In genomic region chr19:35015058-35015457, GRCm38 (mm10) we compare ENCODE assay signal across 25 mouse cellular contexts.
DNase-seq lines count a peak whose midpoint lies in the region; ATAC-seq and TF ChIP-seq lines count a peak whose summit lies in the region.
"Had no signal": no experiment of that assay in that cellular context is flagged by ENCODE, and none has a peak within 500 bp of the region (broad histone marks: within the 10 kb centered on the region; RNA-seq: fewer than 3 reads in every experiment).

No protein-coding gene starts in this region.

- DNase-seq in hindbrain, embryonic 10.5 days (ENCODE audit: low spot score), result no peak
- peak; percentile 17 for DNase-seq in midbrain, postnatal 0 days (ENCODE audit: low spot score)
- peak; percentile 34 for DNase-seq in retina, embryonic 14.5 days (ENCODE audit: low spot score)
- no peak for DNase-seq in adrenal gland, postnatal 36 days
- DNase-seq: adrenal gland, postnatal 10 days; cerebellum, adult 11-12 months; cerebellum, adult 8-10 months; cerebellum, postnatal 10 days; cerebellum, postnatal 36 days; embryo, embryonic 11 days; gastrocnemius, postnatal 25 days; heart, adult 18-20 months; heart, postnatal 14 days; heart, postnatal 4 days had no signal

- WGBS in hindbrain, embryonic 13.5 days, result 55% methylated on average over 3 of the region's 3 CpGs
- 80% methylated on average over 3 of the region's 3 CpGs for WGBS in hindbrain, embryonic 10.5 days
- WGBS in midbrain, postnatal 0 days, result 54% methylated on average over 3 of the region's 3 CpGs
- 55% methylated on average over 3 of the region's 3 CpGs for WGBS in midbrain, embryonic 16.5 days

- H3K9ac ChIP-seq in hindbrain, embryonic 13.5 days, result no peak overlapping the region
- H3K9ac ChIP-seq in midbrain, postnatal 0 days (replicated peaks; ENCODE audit: low read length, poor library complexity, severe bottlenecking), result no peak overlapping the region
- H3K9ac ChIP-seq in midbrain, embryonic 16.5 days (ENCODE audit: low read depth, low read length), result no peak overlapping the region
- H3K9ac ChIP-seq: embryonic facial prominence, embryonic 13.5 days; forebrain, embryonic 12.5 days; forebrain, embryonic 15.5 days; heart, embryonic 12.5 days; heart, embryonic 15.5 days; hindbrain, embryonic 15.5 days had no signal

- peak; percentile 54; the same call in 1 of the 2 replicates for ATAC-seq in hindbrain, embryonic 13.5 days (ENCODE audit: low FRiP score)
- no peak for ATAC-seq in midbrain, postnatal 0 days (ENCODE audit: low FRiP score)
- no peak for ATAC-seq in midbrain, embryonic 16.5 days
- ATAC-seq: forebrain, embryonic 15.5 days; Patski had no signal

- no peaks in the 10 kb centered on the region for H3K9me3 ChIP-seq in hindbrain, embryonic 13.5 days
- no peaks in the 10 kb centered on the region for H3K9me3 ChIP-seq in hindbrain, embryonic 10.5 days
- H3K9me3 ChIP-seq in midbrain, postnatal 0 days (ENCODE audit: low read length), result no peaks in the 10 kb centered on the region
- no peaks in the 10 kb centered on the region for H3K9me3 ChIP-seq in midbrain, embryonic 16.5 days (replicated peaks; ENCODE audit: control insufficient read depth, low read length, poor library complexity, severe bottlenecking)
- H3K9me3 ChIP-seq: embryonic facial prominence, embryonic 10.5 days; embryonic facial prominence, embryonic 13.5 days; forebrain, embryonic 12.5 days; forebrain, embryonic 15.5 days; heart, embryonic 12.5 days; heart, embryonic 15.5 days; hindbrain, embryonic 15.5 days had no signal

- 0 out of 2 replicates have a peak, but pooled peaks cover 5% of the 10 kb centered on the region for H3K4me1 ChIP-seq in hindbrain, embryonic 13.5 days (replicated peaks)
- H3K4me1 ChIP-seq in hindbrain, embryonic 10.5 days (replicated peaks), result no peaks in the 10 kb centered on the region
- H3K4me1 ChIP-seq in midbrain, postnatal 0 days (ENCODE audit: insufficient read depth, low read length), result no peaks in the 10 kb centered on the region
- no peaks in the 10 kb centered on the region for H3K4me1 ChIP-seq in midbrain, embryonic 16.5 days (ENCODE audit: control insufficient read depth, insufficient read depth, low read length)
- H3K4me1 ChIP-seq: embryonic facial prominence, embryonic 10.5 days; embryonic facial prominence, embryonic 13.5 days; forebrain, embryonic 12.5 days; forebrain, embryonic 15.5 days; heart, embryonic 12.5 days; heart, embryonic 15.5 days; hindbrain, embryonic 15.5 days had no signal

- no peak overlapping the region for H3K4me3 ChIP-seq in hindbrain, embryonic 13.5 days
- no peak overlapping the region for H3K4me3 ChIP-seq in hindbrain, embryonic 10.5 days
- no peak overlapping the region for H3K4me3 ChIP-seq in midbrain, postnatal 0 days (ENCODE audit: low read depth, low read length)
- no peak overlapping the region for H3K4me3 ChIP-seq in midbrain, embryonic 16.5 days (ENCODE audit: low read depth, low read length)
- H3K4me3 ChIP-seq: embryonic facial prominence, embryonic 10.5 days; embryonic facial prominence, embryonic 13.5 days; erythroblast, embryonic 14.5 days; forebrain, embryonic 12.5 days; forebrain, embryonic 15.5 days; heart, embryonic 12.5 days; heart, embryonic 15.5 days; hindbrain, embryonic 15.5 days had no signal

- no peak overlapping the region for H3K4me2 ChIP-seq in hindbrain, embryonic 13.5 days
- H3K4me2 ChIP-seq in midbrain, postnatal 0 days (ENCODE audit: low read depth, low read length, poor library complexity, severe bottlenecking), result no peak overlapping the region
- H3K4me2 ChIP-seq in midbrain, embryonic 16.5 days (ENCODE audit: low read length), result no peak overlapping the region
- H3K4me2 ChIP-seq: embryonic facial prominence, embryonic 13.5 days; forebrain, embryonic 12.5 days; forebrain, embryonic 15.5 days; heart, embryonic 12.5 days; heart, embryonic 15.5 days; hindbrain, embryonic 15.5 days had no signal

- no peak for TF ChIP-seq CTCF in midbrain, postnatal 0 days (IDR thresholded peaks at IDR 0.05)

- H3K27me3 ChIP-seq in hindbrain, embryonic 13.5 days, result no peaks in the 10 kb centered on the region
- H3K27me3 ChIP-seq in hindbrain, embryonic 10.5 days (ENCODE audit: insufficient read depth, poor library complexity, severe bottlenecking), result no peaks in the 10 kb centered on the region
- no peaks in the 10 kb centered on the region for H3K27me3 ChIP-seq in midbrain, postnatal 0 days (ENCODE audit: insufficient read depth, low read length)
- no peaks in the 10 kb centered on the region for H3K27me3 ChIP-seq in midbrain, embryonic 16.5 days (ENCODE audit: control insufficient read depth, insufficient read depth, low read depth, low read length)
- H3K27me3 ChIP-seq: embryonic facial prominence, embryonic 13.5 days; forebrain, embryonic 12.5 days; forebrain, embryonic 15.5 days; heart, embryonic 12.5 days; heart, embryonic 15.5 days; hindbrain, embryonic 15.5 days had no signal

- H3K36me3 ChIP-seq in hindbrain, embryonic 13.5 days, result no peaks in the 10 kb centered on the region
- H3K36me3 ChIP-seq in hindbrain, embryonic 10.5 days, result no peaks in the 10 kb centered on the region
- no peaks in the 10 kb centered on the region for H3K36me3 ChIP-seq in midbrain, postnatal 0 days (ENCODE audit: insufficient read depth, low read length)
- no peaks in the 10 kb centered on the region for H3K36me3 ChIP-seq in midbrain, embryonic 16.5 days (ENCODE audit: control insufficient read depth, insufficient read depth, low read length)
- H3K36me3 ChIP-seq: embryonic facial prominence, embryonic 10.5 days; embryonic facial prominence, embryonic 13.5 days; forebrain, embryonic 12.5 days; forebrain, embryonic 15.5 days; heart, embryonic 12.5 days; heart, embryonic 15.5 days; hindbrain, embryonic 15.5 days had no signal

- no peak overlapping the region for H3K27ac ChIP-seq in hindbrain, embryonic 13.5 days
- no peak overlapping the region for H3K27ac ChIP-seq in hindbrain, embryonic 10.5 days
- H3K27ac ChIP-seq in midbrain, postnatal 0 days (ENCODE audit: low read depth, low read length), result no peak overlapping the region
- H3K27ac ChIP-seq in midbrain, embryonic 16.5 days (ENCODE audit: low read length), result no peak overlapping the region
- H3K27ac ChIP-seq: embryonic facial prominence, embryonic 10.5 days; embryonic facial prominence, embryonic 13.5 days; forebrain, embryonic 12.5 days; forebrain, embryonic 15.5 days; heart, embryonic 15.5 days; hindbrain, embryonic 15.5 days had no signal

Comparison
In these comparisons a context has a peak if more than half of its experiments do, and no peak if none do; other contexts are left out.
1. DNase-seq: peak in midbrain, postnatal 0 days (single experiment) and retina, embryonic 14.5 days (single experiment); none in hindbrain, embryonic 10.5 days (single experiment) and adrenal gland, postnatal 36 days (0 of 2).